Mouse (Mus musculus) kidney, postnatal 0 days (tissue): ENCODE results near the gene Gm37240. TPM values are rescaled to one million over a fixed set of nuclear protein-coding genes. Genes with fewer than 3 reads are reported as not detected.
"Not testable (repeated sequence)": the region's sequence is repeated elsewhere in the genome, so short reads cannot be mapped to it uniquely, and the experiment has no call there.

Experiments
- ATAC-seq: fragments of 200-750 bp; cut with Nextera tagmentation; replicated peaks from 2 replicates; pipeline ENCODE4 v1.8.0; 2017; ENCODE audit warnings: low read depth, moderate number of reproducible peaks, moderate TSS enrichment, moderate library complexity; ENCODE audit not compliant: low FRiP score
- DNase-seq: peaks from one replicate; pipeline ENCODE4 v3.0.0-alpha.2; 2016; ENCODE audit warnings: low spot score
- H3K27ac ChIP-seq: fragments of 300-500 bp; sonication (generic); 2 replicates; pipeline ENCODE4 v1.5.1; 2014; ENCODE audit warnings: mild to moderate bottlenecking
- H3K27me3 ChIP-seq: fragments of 300-500 bp; sonication (generic); 2 replicates; pipeline ENCODE4 v1.6.1; 2014; ENCODE audit warnings: low read length, mixed read lengths; ENCODE audit not compliant: insufficient read depth
- H3K36me3 ChIP-seq: fragments of 300-500 bp; sonication (generic); 2 replicates; pipeline ENCODE4 v1.6.1; 2014; ENCODE audit warnings: low read length, mixed read lengths; ENCODE audit not compliant: insufficient read depth
- H3K4me1 ChIP-seq: fragments of 300-500 bp; sonication (generic); replicated peaks from 2 replicates; pipeline ENCODE4 v1.6.1; 2014; ENCODE audit warnings: antibody characterized with exemption, low read length, mixed read lengths; ENCODE audit not compliant: insufficient read depth
- H3K4me2 ChIP-seq: fragments of 300-500 bp; sonication (generic); 2 replicates; pipeline ENCODE4 v1.6.1; 2014; ENCODE audit warnings: mild to moderate bottlenecking, low read length, moderate library complexity, mixed read lengths
- H3K4me3 ChIP-seq: fragments of 300-500 bp; sonication (generic); replicated peaks from 2 replicates; pipeline ENCODE4 v1.5.1; 2014; ENCODE audit warnings: low read depth, low read length
- H3K9ac ChIP-seq: fragments of 300-500 bp; sonication (generic); 2 replicates; pipeline ENCODE4 v1.6.1; 2014; ENCODE audit warnings: low read depth, low read length
- H3K9me3 ChIP-seq: fragments of 300-500 bp; sonication (generic); replicated peaks from 2 replicates; pipeline ENCODE4 v1.6.1; 2016; ENCODE audit warnings: low read length, inconsistent platforms, mixed read lengths
- CTCF ChIP-seq: IDR thresholded peaks from 2 replicates; pipeline ENCODE4 v1.5.1; 2016; ENCODE audit warnings: antibody characterized with exemption, low read depth, mild to moderate bottlenecking, moderate library complexity
- WGBS: fragments of 180-500 bp; shearing (Covaris S2); extraction: QIAGEN DNeasy Blood & Tissue Kit; methylation state at CpG from one replicate; pipeline ENCODE4 v1.1.7; 2014; 5-methylcytosine and 5-hydroxymethylcytosine counted together
- polyA plus RNA-seq: library from polyadenylated mRNA; unstranded; fragments of >200 nt; fragmentation: Nextera tagmentation; extraction: Ambion mirVana; gene quantifications from 2 replicates; pipeline ENCODE4 v1.2.1, GENCODE M21; 2015

Gene Gm37240
- polyA plus RNA-seq, 1 experiment from 2014 or later = 10.8 TPM

GRCm38 (mm10) chr3:85588701-85589100, 298.6 kb downstream of the Gm37240 start:
- Histone ChIP-seq H3K9me3 (no peaks in the 10 kb centered on the region), H3K4me3 (no peak overlapping the region), H3K27ac (no peak overlapping the region), H3K27me3 (no peaks in the 10 kb centered on the region), H3K4me2 (no peak overlapping the region), H3K4me1 (no peaks in the 10 kb centered on the region), H3K9ac (no peak overlapping the region), H3K36me3 (no peaks in the 10 kb centered on the region)
- no peak for ATAC-seq
- WGBS = 47% methylated on average over 2 of the region's 2 CpGs
- TF ChIP-seq CTCF = no peak
- no peak for DNase-seq

GRCm38 (mm10) chr3:85584966-85585365, 302.4 kb downstream of the Gm37240 start:
- 93% methylated on average over 4 of the region's 4 CpGs for WGBS
- Histone ChIP-seq H3K9ac (no peak overlapping the region), H3K4me2 (no peak overlapping the region), H3K4me1 (no peaks in the 10 kb centered on the region), H3K27ac (no peak overlapping the region), H3K4me3 (no peak overlapping the region), H3K9me3 (no peaks in the 10 kb centered on the region), H3K36me3 (no peaks in the 10 kb centered on the region), H3K27me3 (no peaks in the 10 kb centered on the region)
- ATAC-seq = no peak
- no peak for DNase-seq
- TF ChIP-seq CTCF = no peak

- Histone ChIP-seq H3K9me3 (no peaks in the 10 kb centered on the region), H3K27ac (no peak overlapping the region), H3K9ac (no peak overlapping the region), H3K4me2 (no peak overlapping the region), H3K27me3 (no peaks in the 10 kb centered on the region), H3K36me3 (no peaks in the 10 kb centered on the region), H3K4me1 (no peaks in the 10 kb centered on the region), H3K4me3 (no peak overlapping the region)
- TF ChIP-seq CTCF = no peak
- DNase-seq (no peak), ATAC-seq (no peak)
- WGBS = 82% methylated on average over 5 of the region's 5 CpGs
These were observed 304.1 kb downstream of the Gm37240 start for GRCm38 (mm10) chr3:85583194-85583593.

- H3K27me3 ChIP-seq = no peaks in the 10 kb centered on the region
- 85% methylated on average over 2 of the region's 2 CpGs for WGBS
- H3K9ac ChIP-seq = no peak overlapping the region
- TF ChIP-seq CTCF = no peak
- H3K27ac ChIP-seq = no peak overlapping the region
- no peaks in the 10 kb centered on the region for H3K9me3 ChIP-seq
- ATAC-seq = no peak
- no peak overlapping the region for H3K4me3 ChIP-seq
- H3K4me1 ChIP-seq = no peaks in the 10 kb centered on the region
- no peak for DNase-seq
- H3K4me2 ChIP-seq = no peak overlapping the region
- no peaks in the 10 kb centered on the region for H3K36me3 ChIP-seq
These were observed 304.6 kb downstream of the Gm37240 start for GRCm38 (mm10) chr3:85582726-85583125.

- Histone ChIP-seq H3K36me3 (no peaks in the 10 kb centered on the region), H3K4me3 (peak within 1 kb of the TSS; percentile 71), H3K4me1 (0 out of 2 replicates have a peak, but pooled peaks cover 3% of the 10 kb centered on the region), H3K4me2 (peak within 1 kb of the TSS; percentile 71), H3K9ac (peak within 1 kb of the TSS; percentile 76), H3K27ac (peak within 1 kb of the TSS; percentile 79; the same call in 1 of the 2 replicates), H3K27me3 (no peaks in the 10 kb centered on the region), H3K9me3 (no peaks in the 10 kb centered on the region)
- TF ChIP-seq CTCF = peak; percentile 89
- peak; percentile 99 for DNase-seq
- ATAC-seq = peak; percentile 100
- WGBS = 2% methylated on average over 41 of the region's 41 CpGs
These were observed 313.2 kb downstream of the Gm37240 start, which contains the start of gene Gatb for GRCm38 (mm10) chr3:85573864-85574830. Gene Gatb, plus strand, starts transcription at chr3:85574119.

- WGBS = 24% methylated on average over 6 of the region's 6 CpGs
- Histone ChIP-seq H3K4me2 (peak overlapping the region; percentile 47), H3K36me3 (no peaks in the 10 kb centered on the region), H3K9ac (no peak overlapping the region), H3K4me1 (0 out of 2 replicates have a peak, but pooled peaks cover 3% of the 10 kb centered on the region), H3K9me3 (no peaks in the 10 kb centered on the region), H3K27me3 (no peaks in the 10 kb centered on the region), H3K4me3 (peak overlapping the region; percentile 71; the same call in 1 of the 2 replicates), H3K27ac (no peak overlapping the region)
- no peak for ATAC-seq
- no peak for TF ChIP-seq CTCF
- no peak for DNase-seq
These were observed 314.0 kb downstream of the Gm37240 start for GRCm38 (mm10) chr3:85573216-85573863.

- DNase-seq, H3K9ac ChIP-seq, H3K36me3 ChIP-seq, H3K4me1 ChIP-seq, H3K4me2 ChIP-seq, H3K27me3 ChIP-seq, H3K9me3 ChIP-seq, ATAC-seq, H3K27ac ChIP-seq, H3K4me3 ChIP-seq: not testable (repeated sequence)
- 90% methylated on average over 8 of the region's 8 CpGs for WGBS
These were observed 314.8 kb downstream of the Gm37240 start for GRCm38 (mm10) chr3:85572502-85572901.
